Mouse (Mus musculus): ENCODE data around the gene Tst.

Tst gene

DNA sequence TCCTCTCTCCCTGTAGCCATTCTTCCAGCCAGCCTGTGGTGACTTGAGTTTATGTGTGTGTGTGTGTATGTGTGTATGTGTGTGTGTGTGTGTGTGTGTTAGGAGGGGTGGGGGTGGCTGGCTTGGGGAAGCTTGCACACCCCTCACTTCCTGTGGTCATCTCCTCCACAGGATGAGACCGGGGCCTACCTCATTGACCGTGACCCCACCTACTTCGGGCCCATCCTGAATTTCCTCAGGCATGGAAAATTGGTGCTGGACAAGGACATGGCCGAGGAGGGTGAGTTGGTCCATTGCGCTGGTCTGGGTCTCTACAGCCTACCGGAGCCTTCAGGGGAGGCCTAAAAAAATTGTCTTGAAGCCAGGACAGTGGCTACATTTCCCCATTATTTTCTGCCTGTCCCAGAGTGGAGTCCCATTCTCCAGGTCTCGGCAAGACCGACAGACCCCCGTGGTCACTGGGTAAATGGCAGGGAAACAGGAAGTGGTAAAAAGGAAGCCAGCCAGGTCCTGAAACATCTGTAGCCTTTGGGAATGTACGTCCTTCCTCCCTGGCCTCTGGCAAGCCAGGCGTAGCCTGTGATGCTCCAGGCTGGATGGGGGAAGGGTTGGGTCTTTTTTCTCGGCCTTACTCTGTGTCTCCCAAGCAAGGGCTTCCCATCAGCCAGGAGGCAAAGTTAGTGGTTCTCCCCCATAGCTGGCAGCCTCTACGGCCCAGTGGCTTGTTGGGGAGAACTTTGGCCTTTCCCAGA, 24.3 kb upstream of the Tst start:
- DNase-seq (ENCODE audit: low spot score in 2 of 2), result no peak

DNA sequence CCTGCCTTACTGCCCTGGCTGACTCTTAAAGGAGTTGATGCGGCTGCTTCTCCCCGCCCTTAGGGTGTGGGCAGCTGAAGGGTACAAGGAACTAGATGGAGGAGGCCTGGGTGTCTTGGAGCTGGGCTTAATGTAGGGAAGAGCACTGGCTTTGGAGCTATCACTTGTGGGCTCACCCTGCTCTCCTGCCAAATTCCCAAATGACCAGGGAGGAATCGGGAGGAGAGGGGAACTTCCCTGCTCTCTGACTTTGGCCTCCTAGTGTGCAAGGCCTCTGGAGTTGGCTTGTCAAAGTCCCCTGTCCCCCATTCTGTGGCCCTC, 23.4 kb upstream of the Tst start:
- no peak for DNase-seq (ENCODE audit: low spot score in 2 of 2)

DNA sequence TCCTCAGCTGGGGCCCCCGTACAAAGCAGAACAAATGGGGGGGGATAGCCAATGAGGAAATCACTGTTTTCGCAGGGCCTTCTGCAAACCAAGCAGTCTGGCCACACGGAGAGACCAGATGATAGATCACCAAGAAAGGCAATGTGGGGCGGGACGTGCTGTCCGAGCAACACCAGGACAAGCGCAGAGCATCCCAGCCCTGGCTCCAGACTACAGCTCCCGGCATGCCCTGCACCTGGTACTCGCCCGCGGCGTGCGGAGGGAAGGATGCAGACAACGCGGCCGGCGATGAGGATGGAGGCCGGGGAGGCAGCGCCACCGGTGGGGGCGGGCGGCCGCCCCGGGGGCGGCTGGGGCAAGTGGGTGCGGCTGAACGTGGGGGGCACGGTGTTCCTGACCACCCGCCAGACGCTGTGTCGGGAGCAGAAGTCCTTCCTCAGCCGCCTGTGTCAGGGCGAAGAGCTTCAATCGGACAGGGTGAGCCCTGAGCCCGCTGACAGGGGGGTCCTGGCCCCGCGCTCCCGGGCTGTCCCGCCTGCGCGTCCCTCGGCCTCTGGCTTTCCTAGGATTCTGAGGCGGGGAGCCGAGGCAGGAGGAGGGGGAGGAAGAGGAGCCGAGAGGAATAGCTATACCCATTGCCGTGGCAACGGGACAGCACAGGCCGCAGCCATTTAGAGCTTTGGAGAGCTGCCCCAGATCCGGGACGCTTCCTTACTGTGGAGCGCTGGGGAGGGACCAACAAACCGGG, 22.9 kb upstream of the Tst start, which contains the start of gene Kctd17:
Kctd17 (plus strand) TSS at position 174 of the 748 bp plus-strand sequence.
- DNase-seq (ENCODE audit: low spot score in 2 of 2), result peak in 1 of 2 experiments; percentile 75

DNA sequence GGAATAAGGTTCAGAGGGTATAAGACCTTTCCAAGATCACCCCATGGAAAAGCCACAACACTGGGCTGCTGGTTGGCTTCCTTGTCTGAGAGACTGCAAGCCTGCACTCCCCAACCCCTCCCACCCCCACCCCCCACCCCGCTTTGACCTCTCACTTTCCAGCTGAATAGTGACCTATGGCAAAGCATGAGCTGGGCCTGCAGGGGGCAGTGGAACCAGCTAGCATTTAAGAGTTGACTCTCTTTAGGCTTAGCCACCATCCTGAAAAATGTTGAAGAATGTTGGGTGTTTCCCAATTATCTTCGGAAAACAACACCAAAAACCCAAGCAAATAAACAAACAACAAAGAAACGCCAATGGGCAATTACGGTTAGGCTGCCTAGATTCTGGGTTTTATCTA, 19.5 kb upstream of the Tst start:
- DNase-seq (ENCODE audit: low spot score in 2 of 2), result no peak

DNA sequence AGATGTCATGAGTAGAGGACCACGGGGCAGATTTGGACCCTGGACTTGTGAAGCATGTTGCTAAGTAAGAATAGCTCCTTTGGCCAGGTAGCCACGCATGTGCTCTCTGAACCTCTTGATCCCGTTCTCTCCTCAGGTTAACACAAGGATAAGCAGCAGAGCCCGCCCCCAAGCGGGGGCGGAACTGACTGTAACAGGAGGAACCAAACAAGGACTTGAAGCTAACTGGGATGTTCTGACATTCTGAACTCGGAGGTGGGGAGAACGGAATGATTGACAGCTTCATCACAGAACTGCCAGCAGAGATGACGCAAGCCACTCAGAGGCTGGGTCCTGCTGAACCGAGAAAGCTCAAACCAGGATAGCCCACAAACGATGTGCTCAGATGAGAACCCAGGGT, 18.8 kb upstream of the Tst start:
- DNase-seq (ENCODE audit: low spot score in 2 of 2), result no peak

DNA sequence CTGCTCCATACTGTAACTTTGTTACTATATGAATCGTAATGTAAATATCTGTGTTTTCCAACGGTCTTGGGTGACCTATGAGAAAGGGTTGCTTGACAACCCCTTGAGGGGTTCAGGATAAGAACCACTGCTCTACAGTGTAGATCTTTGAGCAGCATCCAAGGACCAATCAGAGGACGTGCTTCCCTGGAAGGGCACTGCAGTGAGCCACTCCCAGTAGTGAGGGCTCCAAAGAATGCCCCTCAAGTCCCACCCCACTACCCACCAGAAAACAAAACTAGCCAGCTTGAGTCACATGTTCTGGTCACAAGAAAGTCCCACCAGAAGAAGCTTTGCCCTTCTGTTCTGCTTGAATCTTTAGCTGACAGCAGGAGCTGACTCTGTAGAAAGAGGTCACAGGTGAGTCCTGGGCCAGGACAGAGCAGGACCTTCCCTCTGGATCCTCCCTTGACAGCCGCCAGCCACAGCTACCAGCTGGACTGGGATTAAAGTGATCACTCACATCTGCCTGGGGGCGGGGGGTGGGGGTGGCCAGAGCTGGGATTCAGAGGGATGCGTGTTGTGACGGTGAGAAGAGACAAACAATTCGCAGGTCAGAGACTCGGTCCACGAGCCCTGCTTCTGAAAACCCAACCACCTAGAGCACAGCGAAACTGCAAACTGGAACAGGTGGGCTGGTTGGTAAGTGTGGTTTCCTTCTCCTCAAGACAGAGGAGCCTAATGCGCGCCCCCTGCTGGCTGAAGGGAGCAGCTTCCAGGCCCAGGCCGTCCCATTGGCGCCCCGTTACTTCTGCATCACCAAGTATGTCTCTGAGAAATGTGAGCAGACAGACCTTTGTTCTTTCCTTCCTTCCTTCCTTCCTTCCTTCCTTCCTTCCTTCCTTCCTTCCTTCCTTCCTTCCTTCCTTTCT, 16.6 kb upstream of the Tst start:
- DNase-seq (ENCODE audit: low spot score in 2 of 2), result peak in 1 of 2 experiments; percentile 76

DNA sequence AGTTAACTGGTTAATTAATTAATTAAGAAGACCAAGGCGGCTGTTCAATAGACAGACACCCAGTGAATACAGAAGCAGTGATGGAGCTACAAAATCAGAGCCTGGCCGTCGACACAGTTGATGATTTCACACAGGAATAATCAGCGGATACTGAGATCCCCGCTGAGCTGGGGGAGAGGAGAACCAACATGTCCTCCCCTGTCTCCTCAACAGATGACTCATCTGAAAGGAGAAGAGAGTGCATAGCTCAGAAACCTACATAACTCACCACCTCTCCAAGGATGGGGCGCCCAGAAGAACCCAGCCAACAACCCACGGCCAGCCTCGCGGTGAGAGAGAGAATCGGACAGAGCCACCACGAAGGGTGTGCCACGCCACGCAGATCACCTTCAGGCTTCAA, 14.7 kb upstream of the Tst start:
- DNase-seq (ENCODE audit: low spot score in 2 of 2), result no peak

DNA sequence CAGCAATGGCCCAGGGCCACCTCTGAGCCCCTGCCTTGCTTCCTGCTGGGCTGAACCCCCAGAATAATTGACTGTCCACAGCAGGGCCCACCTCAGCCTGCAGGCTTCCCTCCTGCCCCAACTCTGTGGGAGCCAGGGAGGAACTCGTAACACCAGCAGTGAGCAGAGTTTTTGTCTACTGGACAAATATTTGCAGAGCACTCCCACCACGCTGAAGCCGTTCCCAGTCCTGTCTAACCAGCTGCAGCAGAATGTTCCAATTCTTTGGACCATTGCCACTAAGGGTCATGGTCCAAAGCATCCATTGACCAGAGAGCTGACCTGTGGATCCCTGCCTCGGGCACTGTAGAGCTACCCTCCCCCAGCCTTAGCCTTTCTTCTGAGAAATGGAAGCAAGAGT, 11.2 kb upstream of the Tst start:
- DNase-seq (ENCODE audit: low spot score in 2 of 2), result no peak

DNA sequence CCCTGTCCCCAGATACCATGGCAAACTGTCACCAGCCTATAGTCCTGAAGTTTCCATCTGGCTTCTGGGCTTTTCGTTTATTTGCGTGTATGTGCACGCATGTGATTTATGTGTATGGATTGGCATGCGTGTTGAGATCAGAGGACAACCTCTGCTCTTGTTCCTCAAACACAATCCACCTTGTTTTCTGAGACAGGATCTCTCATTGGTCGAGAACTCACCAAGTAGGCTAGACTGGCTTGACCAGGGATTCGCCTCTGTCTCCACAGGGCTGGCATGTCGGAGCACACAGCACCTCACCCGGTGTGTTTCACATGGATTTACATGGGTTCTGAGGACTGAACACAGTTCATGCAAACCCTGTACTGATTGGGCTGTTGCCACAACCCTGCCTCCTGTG, 8.4 kb upstream of the Tst start:
- DNase-seq (ENCODE audit: low spot score in 2 of 2), result no peak

DNA sequence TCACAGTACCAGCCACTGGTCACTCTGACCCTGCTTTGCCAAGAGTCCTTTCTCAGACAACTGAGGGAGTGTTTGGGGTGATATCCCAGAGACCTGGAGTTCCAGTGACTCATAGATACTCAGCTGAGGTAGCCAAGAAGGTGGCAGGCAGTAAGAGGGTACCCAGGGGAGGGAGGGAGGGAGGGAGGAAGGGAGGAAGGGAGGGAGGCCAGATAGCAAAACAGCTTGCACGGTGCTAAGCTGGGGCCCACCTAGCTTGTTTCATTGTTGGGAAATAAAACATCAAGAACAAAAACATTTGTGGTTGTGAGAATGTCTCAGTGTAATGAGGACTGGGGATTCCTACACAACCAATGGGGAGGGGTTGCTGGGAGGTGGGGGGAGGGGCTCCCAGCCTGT, 8.0 kb upstream of the Tst start:
- no peak for DNase-seq (ENCODE audit: low spot score in 2 of 2)

DNA sequence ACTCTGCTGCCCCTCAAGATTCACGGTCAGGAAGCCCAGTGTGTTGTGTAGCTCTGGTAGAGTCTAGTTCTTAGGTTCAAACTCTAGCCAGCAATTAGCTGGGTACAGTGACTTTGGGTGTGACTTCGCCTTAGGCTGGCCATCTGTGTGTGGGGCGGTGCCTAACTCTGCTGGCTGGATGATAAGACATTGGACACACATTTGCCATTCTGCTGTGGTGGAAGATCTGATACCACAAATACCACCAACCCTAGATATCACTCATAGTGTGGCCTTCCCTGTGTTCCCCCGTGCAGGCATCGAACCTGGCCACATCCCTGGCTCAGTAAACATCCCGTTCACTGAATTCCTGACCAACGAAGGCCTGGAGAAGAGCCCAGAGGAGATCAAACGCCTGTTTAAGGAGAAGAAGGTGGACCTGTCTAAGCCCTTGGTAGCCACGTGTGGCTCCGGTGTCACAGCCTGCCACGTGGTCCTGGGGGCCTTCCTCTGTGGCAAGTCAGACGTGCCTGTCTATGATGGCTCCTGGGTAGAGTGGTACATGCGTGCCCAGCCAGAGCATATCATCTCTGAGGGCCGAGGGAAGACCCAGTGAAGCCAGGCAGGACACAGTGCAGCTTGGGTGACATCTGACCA, 7.5 kb upstream of the Tst start:
- no peak for DNase-seq (ENCODE audit: low spot score in 2 of 2)

DNA sequence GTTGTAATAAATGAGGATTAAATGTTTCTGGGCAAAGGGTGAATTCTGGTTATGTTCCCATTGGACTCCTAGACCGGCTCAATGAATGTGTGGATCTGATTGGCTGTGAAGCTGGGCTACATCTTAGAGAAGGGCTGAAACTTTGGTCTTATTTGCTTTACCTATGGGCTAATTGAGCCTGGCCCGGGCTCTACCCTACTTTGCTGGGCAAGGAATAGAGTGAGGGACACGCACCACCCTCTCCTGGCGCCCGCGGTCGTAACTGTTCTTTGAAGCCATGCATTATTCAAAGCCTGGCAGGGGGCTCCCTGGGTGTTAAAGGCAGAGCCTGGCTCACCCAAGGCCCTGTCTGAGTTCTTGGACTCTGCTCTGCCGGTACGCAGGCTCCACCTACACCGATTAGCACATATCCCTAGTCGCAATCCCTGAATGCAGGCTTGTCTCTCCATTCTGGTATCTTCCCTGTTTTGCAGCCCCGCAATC, 3.9 kb upstream of the Tst start:
- DNase-seq (ENCODE audit: low spot score in 2 of 2), result no peak

DNA sequence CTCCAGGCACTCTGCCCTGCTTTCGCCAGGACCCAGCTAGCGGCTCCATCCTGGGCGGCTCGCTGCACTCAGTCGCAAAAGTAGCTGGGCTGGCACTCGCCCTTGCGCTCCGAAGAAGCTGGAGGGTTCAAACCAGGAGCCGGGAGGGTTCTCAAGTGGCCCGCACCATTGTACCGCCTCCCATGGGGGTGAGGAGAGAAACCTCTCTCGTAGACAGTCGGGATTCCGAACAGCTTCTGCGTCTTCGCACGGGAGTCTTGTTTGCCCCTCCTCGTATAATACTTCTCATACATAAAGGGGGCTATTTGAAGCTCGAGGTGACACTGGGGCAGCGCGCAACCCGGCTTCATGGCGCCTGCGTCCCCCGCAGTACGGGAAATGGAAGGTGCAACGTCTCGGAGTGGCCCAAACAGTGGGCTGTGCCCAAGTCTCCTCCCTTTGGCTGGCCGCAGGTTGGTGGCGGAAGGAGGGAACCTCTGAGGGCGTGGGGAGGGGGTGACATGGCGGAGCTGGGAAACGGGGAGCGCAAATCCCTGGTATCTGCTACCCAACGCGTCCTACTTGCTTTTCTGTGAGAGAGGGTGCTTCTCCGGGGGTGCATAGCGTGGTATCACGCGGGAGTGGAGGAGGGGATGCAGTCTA, 707 bp upstream of the Tst start, which contains the start of gene Mpst:
Mpst (plus strand) TSS at position 124 of the 642 bp plus-strand sequence.
- DNase-seq (ENCODE audit: low spot score in 2 of 2), result peak; percentile 79 to 82

DNA sequence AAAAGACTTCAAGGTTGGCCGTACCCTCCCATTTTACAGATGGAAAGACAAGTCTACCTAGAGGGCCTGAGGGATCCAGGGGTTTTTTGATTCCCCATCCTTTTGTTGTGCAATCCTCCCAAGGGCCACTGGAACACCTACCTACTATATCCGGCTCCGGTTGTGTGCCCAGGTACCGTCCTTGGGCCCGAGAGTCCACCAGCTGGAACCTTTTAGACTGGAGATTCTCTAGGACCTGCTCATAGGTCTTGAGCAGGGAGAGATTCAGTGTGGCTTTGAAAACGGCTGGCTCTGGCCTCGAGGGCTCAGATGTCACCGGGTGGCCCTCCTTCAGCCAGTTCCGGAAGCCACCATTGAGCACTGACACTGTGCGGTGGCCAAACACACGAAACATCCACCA, 609 bp downstream of the Tst start:
- DNase-seq (ENCODE audit: low spot score in 2 of 2), result no peak

DNA sequence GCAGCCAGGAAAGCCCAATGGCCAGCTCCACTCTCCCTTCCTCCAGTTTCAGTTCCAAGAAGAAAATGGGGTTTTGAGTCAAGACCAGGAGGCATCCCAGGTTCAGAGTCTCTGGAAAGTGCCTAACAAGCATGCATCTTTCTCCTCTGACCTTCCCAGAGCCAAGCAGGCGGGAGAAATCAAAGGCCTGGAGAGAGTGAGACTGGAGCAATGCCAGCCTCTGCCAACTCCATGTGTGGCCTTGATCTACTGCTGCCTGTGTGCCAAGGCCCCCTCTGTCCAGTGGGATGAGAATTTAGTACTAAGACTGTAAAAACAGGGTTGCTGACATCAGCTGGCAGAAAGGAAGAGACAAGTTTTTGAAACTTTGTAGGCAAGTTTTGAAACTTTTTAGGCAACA, 1.8 kb downstream of the Tst start:
- no peak for DNase-seq (ENCODE audit: low spot score in 2 of 2)

DNA sequence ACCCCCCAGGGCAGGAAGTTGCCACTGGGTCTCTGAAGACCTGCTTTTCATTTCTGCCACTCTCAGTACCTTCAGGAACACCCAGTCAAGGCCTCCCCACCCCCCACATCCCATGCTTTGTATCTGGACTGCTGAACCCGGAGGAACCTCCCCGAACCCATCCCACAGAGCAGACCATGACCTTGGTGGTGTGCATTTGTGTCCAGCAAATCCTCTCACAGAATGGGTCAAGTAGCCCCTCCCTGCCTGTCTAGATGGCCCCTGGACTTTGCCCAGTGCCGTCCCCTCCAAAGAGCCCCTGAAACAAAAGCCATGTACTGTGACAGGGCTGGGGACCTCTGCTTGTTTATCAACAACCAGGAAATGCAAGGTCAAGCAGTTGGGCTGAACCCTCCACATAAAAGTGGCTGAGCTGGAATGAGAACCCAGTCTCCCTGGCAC, 2.4 kb downstream of the Tst start:
- no peak for DNase-seq (ENCODE audit: low spot score in 2 of 2)

DNA sequence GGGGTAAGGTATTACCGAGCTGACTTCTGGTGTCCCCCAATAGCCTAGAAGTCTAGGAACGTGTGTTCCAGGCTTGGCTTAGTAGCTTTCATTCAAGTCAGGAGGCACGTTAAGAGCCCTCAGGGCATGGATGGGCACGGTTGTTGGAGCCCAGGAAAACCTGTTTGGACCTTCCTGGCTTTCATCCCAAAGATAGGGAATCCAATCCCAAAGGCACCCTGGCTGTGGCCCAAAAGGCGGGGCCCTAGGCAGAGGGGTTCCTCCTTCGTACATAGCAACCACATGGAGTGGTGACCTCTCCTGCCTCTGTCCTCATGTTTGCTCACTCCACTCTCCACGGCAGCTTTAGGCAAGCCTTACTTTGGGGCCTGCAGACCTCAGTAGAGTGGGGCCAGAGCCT, 3.3 kb downstream of the Tst start:
- no peak for DNase-seq (ENCODE audit: low spot score in 2 of 2)

DNA sequence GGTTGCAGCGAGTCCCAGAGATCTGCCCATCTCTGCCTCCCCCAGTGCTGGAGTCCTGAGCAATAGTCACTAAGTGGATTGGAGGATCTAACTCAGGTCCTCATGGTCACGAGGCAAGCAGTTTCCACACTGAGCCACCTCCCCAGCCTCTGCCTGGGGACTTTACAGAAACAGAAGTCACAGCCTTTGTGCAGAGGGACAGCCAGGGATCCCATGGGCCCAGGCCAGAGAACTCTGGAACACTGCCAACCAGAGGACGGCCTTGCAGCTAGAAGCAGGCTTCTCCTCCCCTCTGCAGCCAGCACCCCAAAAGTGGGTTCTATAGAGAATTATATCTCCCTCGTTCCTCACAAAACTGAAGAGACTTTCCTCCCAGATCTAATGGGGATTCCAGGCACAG, 3.8 kb downstream of the Tst start:
- DNase-seq (ENCODE audit: low spot score in 2 of 2), result peak in 1 of 2 experiments; percentile 45

DNA sequence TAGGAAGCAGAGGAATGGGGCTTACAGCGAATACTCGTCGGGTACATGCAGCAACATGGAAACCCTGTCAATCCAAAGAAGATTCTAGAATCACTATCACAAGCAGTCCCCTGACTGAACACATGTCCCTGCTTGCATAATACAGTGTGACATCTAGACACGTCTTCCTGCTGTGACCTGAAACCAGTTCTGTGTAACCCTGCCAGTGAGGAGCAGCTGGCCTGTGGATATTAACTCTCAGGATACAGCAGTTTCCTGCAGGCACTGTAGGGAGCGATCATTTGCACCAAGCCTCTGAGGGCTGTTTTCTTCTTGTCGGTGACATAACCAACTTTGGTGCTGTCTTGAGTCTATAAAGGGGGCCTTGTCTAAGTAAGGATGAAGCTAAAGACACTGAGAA, 4.4 kb downstream of the Tst start:
- no peak for DNase-seq (ENCODE audit: low spot score in 2 of 2)

DNA sequence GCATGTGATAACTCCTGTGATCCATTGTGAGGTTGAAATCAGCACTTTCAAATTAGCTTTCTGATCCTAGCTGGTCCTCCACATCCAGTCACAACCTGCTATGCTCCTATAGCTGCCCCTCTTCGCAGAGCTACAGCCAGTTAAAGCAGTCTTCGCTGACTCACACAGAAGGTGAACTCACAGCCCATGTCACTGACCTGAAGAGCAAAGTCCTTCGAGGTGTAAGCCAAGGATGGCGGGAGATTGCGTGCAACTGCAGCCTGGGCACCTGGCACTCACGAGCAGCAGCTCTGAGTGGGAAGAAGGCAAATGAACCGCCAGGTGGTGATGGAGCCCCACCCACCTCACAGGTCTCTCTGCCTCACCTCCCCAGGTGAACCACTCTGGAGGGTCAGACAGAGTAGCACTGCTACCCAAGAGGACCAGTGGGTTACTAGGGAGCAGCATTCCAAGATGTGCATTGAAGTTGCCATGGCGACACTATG, 10.2 kb downstream of the Tst start, which contains the start of gene Tex33:
Tex33 (minus strand) TSS at position 435 of the 485 bp plus-strand sequence.
- DNase-seq (ENCODE audit: low spot score in 2 of 2), result no peak

DNA sequence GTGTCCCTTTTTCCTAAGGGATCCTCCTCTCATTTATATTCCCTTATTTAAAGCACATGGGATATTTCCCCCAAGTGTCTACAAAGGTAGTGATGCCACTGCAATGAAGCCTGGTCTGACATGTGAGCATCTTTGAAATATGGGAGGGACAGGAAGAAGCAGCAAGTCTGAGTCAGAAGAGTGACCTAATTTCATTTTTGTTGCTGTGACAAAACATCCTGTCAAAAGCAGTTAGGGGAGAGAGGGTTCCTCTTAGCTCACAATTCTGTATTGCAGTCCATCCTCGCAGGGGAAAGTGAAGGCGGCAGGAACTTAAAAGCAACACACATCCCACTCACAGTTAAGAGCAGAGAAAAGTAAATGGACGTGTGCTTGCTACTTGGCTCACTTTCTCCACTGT, 14.9 kb downstream of the Tst start:
- no peak for DNase-seq (ENCODE audit: low spot score in 2 of 2)
